Mouse (Mus musculus) erythroblast, embryonic 14.5 days (primary cell): ENCODE data around the gene Pycr1.

ENCODE experiments used
- GATA1 ChIP-seq: IDR thresholded peaks from 2 replicates; pipeline ENCODE4 v1.6.1; 2012; ENCODE audit warnings: low read length, inconsistent platforms, mixed read lengths
- TAL1 ChIP-seq: IDR thresholded peaks from 3 replicates; pipeline ENCODE4 v1.6.1; 2012; ENCODE audit warnings: low read length, inconsistent platforms, mixed read lengths

DNA sequence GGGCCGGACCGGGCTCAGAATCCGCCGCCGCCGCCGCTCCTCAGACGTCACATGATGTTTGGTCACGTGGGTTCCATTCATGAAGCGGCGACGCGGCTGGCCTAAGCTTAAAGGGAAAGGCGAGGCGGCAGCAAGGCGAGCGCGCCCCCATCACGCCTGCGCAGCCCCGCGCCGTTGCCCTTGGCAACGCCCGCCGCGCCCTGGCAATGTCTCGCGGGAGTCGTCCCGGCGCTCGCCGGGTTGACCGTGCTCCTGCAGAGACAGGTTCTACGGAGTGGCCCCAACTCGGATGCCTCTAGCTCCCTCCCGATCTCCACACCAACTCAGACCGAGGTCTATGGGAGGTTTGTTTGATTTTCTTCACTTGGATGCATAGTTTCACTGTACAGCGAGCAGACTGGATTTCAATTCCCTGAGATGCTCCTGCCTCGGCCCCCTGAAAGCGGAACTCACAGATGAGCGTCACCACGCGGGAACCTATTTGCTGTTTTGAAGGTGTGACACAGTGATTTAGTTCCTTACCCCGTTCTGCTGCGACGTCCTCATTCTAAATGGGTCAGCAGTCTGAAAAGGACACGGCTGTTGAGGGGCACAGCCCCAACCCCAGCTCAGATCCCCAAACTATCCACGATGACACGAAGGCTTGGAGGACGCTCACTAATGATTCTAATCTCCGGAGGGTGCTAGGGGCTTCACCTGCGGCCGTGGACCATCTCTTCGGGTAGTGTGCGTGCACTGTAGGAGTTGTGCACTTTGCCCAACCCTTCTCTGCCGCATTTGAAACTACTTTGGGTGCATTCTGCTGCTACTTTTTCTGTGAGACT lies 9.8 kb downstream of the Pycr1 start, which contains the start of gene Mafg:
- TF ChIP-seq TAL1 (no peak), GATA1 (no peak)
